Mouse (Mus musculus): ENCODE measurements around the gene Rgs11.

Rgs11 gene

DNA sequence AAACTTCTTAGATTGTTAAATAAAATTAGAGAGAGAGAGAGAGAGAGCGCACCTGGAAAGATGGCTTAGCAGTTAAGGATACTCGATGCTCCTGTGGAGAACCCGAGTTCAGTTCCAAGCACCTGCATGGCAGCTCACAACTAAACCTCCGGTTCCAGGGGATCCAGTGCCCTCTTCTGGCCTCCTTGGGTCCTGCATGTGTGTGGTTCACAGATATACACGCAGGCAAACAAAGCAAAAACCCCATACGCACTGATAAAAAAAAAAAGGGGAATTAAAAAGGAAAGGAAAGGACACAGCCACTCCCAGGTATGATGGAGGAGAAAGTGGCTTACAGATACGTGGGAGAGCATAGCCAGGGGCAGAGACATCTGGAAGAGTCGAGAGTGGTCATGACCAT is 30.1 kb downstream of the Rgs11 start:
- peak; percentile 14 for DNase-seq

DNA sequence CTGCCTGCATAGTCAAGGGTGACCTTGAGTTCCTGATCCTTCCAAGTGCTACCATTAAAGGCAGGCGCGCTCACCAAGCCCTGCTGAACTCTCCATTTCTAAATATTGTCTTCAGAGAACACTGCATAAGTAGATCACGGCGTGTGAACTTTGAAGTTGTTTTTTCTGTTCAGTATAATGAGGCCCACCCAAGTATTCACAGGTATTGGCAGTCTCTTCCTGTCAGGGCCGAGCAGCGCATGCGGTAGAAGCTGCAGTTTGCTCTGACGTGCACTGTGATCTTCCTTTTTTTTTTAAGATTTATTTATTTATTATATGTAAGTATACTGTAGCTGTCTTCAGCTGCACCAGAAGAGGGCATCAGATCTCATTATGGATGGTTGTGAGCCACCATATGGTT is 31.6 kb downstream of the Rgs11 start:
- DNase-seq: no peak

DNA sequence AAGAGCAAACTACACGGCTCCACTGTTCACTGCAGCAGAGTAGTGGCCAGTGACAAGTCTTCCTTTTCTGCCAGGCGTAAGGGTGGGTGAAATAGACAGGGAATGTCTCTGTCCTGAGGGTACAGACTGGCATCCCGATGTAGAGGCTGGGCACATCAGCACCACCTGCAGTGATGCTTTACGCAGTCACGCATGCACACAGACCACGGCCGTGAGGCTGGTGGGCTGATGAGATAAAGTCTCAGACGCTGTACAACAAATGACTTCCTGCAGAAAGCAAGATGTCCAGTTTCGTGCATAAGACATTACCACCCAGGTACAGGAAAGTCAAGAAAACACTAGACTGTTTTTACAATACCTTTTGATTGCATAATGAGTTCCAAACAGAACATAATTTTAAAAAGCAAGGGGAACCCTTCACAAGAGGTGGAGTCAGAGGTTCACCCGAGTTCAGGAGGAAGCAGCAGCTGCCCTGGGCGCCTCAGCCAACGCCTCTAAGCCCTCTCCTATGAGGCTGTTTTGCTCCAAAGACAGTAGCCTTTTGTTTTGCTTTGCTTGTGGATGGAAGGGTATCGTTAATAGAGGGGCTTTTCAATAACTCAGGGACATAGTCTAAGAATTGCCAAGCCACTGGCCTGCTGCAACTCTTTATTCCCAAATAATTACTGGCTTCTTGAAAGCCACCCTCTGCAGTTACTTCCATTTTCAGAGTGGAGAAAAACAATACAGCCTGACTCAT is 32.5 kb downstream of the Rgs11 start:
- DNase-seq: peak; percentile 72

DNA sequence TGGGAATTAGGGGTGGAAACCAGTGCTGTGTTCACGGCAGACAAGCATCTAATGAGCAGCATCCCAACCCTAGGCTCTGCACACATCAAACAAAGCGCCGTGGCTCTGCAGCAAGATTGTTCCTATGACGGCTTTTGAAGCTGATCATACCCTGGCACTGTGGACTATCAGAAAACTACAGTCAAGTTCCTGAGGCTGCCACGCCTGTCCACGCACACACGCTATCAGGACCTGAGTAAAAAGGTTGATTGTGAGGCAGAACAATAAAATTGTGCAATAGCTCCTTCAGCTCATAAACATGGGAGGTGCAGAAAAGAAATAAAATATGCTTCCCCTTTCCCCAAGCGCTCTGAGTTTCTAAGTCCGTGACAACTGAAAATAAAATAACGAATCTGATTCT is 34.9 kb downstream of the Rgs11 start:
- DNase-seq: no peak

DNA sequence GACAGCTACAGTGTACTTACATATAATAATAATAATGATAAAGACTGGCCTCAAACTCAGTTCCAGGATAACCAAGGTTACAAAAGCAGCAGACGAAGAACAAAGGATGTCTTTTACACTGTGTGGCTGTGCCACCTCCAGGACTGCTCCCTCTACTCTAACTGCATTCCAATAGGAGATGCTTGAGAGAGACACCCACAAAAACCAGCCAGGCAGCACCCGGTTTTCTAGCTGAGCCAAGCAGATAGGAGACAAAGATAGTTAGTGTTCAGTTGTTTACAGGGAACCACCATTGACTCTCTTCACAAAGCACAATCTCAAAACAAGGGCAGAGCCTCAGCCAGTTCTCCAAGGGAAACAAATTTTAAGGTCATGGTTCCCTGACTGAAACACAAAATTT is 36.8 kb downstream of the Rgs11 start:
- DNase-seq: no peak

DNA sequence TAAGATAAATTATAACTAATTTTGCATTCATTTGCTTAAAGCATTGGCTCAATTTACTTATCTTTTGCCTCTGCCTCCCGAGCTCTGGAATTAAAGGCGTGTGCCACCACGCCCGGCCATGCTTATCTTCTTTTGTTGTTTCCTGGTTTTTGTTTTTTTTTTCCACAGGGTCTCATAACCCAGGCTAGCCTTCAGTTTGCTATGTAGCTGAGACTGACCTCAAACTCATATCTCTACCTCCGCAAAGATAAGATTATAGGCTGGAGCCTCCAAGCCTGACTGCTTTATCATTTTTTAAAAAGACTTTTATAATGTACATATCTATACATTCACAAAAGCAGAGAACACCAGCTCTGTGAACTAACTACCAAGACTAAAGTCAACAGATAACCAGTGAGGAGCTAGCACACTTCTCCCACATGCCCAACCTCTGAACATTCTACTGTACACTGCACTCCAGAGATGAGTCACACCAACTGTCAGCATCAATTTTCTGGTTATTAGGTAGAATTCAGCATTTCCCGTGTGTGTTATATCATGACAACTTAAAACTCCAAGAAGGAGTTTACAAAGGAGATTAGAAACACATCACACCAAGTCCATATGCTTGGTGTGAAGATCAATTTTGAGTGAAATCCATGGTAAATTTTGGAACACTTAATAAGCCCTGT is 37.5 kb downstream of the Rgs11 start:
- no peak for DNase-seq

DNA sequence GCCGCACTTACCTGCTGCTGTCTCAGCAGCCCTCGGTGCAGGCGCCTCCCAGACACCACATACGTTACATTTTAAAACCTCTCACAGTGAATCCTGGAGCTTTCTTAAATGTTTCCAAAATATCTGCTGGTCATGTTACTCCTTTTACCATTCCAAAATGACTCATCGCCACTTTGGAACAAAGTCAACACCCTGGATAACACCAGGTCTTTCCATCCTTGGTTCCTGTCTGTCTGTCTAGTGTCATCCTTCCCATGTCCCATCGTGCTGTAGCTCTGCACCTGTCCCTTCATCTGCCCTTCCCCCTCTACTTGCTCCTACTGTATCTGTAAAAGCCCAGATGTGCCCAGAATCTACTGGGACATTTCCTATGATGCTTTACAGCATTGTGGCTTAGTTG is 38.2 kb downstream of the Rgs11 start:
- no peak for DNase-seq

DNA sequence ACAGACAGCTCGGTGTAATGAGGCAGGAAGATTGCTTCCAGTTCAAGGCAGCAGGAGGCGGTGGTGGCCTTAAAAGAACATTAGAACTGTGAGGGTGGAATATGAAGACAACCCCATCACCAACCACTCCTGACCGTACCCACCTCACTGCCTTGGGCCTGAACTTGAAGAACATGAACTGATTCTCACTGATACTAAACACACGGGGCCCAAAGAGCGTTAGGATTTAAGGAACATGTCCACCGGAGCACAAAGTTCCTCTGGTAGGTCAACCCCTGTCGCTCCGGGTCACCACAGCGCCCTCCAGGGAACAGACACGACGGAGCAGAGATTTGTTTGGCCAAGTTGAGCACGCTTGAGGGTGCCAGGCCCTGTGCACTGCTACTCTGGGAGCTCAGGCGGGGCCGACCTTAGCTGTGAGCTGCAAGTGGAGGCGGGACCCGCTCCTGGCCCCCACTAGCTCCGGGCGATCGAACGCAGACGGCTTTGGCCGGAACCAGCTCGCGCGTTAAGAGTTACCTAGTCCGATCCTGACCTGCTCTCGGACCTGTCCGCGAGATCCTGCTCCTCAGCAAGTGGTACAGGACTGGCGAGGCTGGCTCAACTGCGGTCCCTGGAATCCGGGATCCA is 40.8 kb downstream of the Rgs11 start:
- DNase-seq: no peak

DNA sequence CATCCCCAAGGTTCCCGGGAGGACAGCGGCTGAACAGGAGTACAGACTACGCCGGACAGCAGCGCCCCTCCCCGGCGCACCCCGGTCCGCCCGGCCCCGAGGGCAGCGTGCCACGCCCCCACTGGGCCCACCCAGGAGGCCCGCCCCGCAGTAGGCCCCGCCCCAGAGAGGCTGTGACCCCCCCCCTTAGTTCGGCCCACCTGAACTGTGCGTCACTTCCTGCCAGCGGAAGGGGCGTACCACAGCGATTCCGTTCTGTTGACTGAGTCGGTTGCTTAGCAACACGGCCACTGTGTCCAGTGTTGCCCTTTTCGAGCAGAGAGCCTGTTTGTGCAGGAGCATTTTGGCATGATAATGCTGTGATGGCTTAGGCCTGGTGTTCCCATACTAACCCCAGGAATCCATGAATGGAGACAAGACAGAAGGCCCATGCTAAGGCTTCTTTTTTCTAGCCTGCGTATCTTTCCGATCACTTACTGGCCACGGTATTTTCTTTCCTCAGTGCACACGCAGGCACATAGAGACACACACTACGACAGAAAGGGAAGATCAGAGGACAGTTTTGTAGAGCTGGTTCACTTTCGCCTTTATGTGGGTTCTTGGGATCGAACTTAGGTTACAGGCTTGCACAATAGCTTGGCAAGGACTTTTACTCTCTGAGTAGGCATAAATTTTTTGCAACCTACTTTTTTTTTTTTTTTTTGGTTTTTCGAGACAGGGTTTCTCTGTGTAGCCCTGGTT is 41.5 kb downstream of the Rgs11 start, which contains the start of gene Fam234a:
TSS of gene Fam234a (minus strand) at position 142 of the 741 bp plus-strand sequence.
- DNase-seq: peak; percentile 99

DNA sequence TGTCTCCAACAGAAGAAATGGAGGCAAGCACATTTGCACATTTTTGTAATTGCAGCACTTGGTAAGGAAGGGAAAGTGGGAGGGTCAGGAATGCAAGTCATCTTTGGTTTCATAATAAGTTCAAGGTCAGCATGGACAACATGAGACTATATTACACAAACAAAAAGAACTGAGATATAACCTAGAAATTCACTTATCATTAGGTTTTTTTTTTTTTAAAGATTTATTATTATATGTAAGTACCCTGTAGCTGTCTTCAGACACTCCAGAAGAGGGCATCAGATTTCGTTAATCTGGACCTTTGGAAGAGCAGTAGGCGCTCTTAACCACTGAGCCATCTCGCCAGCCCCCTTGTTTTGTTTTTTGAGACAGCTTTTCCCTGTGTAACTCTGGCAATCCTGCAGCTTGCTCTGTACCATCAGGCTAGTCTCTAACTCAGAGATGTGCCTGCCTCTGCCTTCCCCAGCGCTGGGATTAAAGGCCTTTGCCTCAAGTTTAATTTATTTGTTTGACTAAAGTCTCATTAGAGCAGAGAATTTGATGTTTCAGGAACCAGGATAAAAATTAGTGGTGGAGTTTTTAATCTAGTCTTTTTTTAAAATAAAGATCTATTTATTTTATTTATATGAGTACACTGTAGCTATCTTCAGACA is 49.3 kb downstream of the Rgs11 start:
- DNase-seq: no peak

DNA sequence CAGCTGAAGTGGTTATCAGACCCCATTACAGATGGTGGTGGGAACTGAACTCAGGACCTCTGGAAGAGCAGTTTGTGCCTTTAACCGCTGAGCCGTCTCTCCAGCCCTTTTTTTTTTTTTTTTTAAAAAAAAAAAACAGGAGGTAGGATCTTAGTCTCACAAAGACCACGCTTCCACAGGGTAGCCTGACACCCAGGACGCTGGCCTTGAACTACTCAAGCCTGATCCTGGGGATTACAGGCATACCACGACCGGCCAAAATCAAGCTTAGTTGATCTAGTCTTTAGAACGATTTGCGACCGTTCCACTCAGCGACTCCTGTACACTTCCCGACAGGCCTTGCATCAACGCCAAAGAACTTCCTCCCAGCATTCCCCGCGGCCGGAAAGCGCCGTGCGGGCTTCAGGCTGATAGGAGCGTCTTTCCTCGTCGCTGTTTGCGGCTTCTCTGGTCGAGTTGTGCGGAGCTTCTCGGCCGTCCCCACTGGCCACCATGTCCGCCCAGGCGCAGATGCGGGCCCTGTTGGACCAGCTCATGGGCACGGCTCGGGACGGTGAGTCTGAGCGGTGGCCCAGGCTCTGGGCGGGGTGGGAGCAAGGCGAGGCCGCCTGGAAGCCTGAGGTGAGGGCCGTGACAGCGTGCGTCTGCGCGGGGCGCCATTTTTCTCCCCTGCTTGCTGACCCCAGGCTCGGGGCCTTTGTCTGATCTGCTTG is 49.9 kb downstream of the Rgs11 start, which contains the start of gene Luc7l:
TSS of gene Luc7l (plus strand) at position 358 of the 713 bp plus-strand sequence.
- peak; percentile 98 for DNase-seq

DNA sequence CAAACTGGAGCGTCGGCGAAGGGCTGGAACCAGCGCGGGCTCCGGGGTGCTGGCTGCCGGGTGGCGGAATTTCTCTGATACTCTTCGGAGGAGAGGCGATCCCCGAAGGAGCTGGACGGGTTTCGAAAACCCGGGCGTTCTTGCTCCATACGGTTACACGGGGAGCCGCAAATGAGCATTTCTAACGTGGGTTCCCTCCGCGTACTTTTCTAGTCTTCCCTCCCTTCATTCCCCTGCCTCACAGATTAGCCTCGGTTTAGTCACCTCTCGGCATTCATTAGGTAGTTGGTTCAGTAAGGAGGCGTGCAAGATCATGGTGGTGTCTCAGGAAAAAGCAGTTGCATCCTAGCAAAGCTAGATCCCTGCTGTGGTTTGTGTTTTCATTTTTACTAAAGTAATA is 50.6 kb downstream of the Rgs11 start:
- no peak for DNase-seq

DNA sequence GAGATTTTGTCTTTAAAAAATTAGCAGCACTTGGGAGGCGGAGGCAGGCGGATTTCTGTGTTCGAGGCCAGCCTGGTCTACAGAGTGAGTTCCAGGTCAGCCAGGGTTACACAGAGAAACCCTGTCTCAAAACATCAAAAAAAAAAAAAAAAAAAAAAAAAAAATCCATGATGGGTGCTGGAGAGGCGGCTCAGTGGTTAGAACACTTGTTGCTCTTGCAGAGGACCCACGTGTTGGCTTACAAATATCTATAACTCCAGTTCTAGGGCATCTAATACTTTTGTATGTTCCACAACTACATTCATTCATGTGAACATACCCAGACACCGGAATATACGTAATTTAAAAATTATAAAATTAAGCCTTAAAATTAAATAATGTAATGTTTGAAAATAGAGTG is 52.6 kb downstream of the Rgs11 start:
- DNase-seq: no peak

Data from retina, postnatal 1 day (tissue).